Mouse (Mus musculus) adrenal gland, postnatal 25 days (tissue): Measurements from ENCODE around the gene Rbfox3. TPM values are rescaled to one million over a fixed set of nuclear protein-coding genes. Genes with fewer than 3 reads are reported as not detected.

ENCODE experiments used
- DNase-seq: peaks from one replicate; pipeline ENCODE4 v3.0.0; 2021; ENCODE audit warnings: mixed read lengths
- total RNA-seq: library from RNA; stranded (reverse); gene quantifications from 2 replicates; pipeline ENCODE4 v1.2.3, GENCODE M21; 2021

Gene Rbfox3
- total RNA-seq, 1 experiment from 2014 or later = 7.2 TPM

DNA sequence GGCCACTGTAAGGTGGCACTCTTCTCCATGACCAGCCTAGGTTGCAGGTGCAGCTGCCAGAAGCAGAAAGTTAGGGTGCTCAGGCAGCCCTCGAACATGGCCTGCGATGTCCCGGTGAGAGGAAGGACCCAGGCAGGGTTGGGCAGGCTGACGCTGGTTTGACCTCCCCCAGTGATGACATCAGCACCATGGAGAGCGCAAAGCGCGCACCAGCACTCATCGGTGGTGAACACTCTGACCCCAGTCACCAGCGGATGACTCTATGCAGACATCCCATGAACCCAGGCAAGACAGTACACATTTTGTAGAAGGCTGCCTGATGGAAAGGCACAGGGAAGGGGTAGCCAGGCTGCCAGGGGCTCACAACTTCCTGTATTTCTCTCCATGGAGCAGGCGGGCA is 308.3 kb downstream of the Rbfox3 start:
- DNase-seq = peak; percentile 41

- DNase-seq = no peak
Observed at GRCm38 (mm10) chr11:118601484-118601883, 309.9 kb downstream of the Rbfox3 start.

GRCm38 (mm10) chr11:118600168-118600567 is 311.2 kb downstream of the Rbfox3 start:
- no peak for DNase-seq

GRCm38 (mm10) chr11:118598726-118599125 is 312.7 kb downstream of the Rbfox3 start:
- DNase-seq = no peak

GRCm38 (mm10) chr11:118584826-118585225 is 326.6 kb downstream of the Rbfox3 start:
- DNase-seq = peak; percentile 71

- no peak for DNase-seq
Observed at GRCm38 (mm10) chr11:118583989-118584388, 327.4 kb downstream of the Rbfox3 start.

DNA sequence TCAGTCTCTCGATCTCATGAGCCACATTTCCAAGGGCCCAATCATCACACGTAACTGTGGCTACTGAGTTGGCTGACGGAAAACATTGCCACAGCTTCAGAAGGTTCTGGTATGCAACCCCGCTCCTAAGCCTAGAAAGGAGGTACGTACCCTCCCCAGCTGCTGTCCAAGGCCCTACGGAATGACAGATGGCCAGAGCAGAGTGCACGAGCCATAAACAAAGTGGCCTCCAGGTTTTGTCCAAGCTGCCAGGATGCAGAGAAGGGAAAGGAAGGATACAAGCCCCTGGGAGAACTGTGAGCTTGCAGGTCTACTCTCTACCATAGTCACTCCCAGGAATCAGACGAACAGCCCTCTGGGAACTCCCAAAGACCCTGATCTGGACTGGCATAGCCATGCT is 327.8 kb downstream of the Rbfox3 start:
- no peak for DNase-seq

DNA sequence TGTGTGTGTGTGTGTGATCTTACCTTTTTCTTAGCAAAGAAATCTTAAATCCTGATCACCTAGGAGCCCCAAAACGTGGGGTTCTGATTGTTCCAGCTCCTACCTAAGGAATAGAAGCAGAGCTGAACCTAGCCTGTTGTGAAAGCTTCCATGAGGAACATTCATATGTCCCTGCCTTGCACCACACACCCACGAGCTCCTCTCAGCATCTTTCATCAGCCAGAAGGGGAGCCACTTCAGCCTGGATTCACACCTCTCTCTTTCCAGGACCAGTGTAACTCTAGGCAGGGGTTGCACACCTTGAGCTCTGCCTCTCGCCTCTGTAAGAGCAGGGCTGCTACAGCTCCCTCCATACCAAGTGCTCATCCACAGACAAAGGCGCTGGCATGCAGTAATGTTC is 330.4 kb downstream of the Rbfox3 start:
- DNase-seq = no peak

- no peak for DNase-seq
Observed at GRCm38 (mm10) chr11:118579622-118580021, 331.8 kb downstream of the Rbfox3 start.

DNA sequence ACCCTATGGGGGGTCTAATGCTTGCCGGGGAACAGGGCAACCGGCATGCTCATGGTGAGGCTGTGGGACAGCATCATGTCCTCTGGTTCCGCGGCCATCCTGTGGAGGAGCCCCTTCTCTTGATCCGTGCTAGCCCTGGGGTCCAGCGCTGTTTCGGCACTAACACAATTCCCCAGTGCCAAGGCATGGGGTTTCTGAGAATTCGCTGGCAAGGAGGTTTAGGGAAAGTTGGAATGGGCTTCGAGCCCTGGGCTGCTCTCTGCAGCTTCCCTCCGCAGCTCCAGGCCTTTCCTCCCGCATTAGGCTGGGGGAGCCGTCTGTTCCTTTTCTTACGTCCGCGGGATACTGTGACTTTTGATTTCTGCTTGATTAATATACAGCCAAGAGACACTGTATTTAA is 334.1 kb downstream of the Rbfox3 start:
- DNase-seq = no peak

DNA sequence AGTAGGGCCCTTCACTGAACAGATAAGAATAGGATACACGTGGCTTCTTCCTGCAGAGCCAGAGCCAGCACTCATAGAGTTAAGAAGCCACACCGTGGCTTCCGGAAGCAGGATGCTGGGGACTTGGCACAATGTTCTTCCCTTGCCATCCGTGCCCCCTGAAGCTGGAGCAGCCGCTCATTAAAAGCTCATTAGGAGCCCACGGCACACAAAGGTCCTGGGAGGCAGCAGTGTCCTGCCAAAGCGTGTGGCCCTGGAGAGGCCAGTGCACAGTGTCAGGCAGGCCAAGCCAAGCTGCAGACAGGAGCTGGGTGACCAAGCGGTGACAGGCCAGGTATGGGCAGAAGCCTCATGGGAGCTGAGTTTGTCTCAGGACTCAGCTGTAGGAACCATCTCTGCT is 334.8 kb downstream of the Rbfox3 start:
- DNase-seq = no peak

- no peak for DNase-seq
Observed at GRCm38 (mm10) chr11:118574418-118574817, 337.0 kb downstream of the Rbfox3 start.

DNA sequence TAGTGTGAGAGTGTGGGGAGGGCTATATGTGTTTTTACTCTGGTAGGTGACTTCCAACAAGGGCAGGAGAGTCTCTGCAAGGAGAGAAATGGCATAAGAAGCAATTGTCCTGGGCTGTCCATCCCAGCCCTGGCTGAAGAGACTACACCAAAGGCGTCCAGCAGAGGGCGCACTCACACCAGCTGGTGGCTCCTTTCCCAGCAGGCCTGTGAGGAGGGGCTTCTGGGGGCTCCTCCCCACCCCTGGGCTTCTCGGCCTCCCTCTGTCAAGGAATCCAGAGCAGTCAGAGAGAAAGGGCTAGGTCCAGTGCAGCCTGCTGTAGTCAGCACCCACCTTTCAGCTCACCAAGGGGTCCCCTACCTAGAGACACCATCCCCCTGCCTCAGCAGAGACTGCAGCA is 337.8 kb downstream of the Rbfox3 start:
- DNase-seq = peak; percentile 52

DNA sequence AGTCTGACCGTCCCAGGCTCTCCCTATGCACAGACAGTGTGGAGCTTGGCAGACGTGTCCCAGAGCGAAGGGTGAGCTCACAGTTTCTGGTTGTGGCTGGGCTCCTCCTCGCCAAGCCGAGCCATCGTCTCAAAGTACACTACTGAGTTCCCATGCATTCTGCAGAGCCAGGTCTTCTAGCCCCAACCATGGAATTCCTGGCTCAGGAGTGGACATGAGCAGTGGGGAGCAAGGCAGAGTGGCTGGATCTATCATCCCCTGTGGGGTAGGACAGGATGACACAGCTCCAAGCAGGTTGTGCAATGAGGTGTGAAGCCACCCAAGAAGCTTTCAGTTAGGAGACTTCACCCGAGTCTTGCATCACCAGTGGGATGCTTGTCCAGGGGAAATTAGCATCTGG is 338.4 kb downstream of the Rbfox3 start:
- no peak for DNase-seq

- no peak for DNase-seq
Observed at GRCm38 (mm10) chr11:118570164-118570563, 341.2 kb downstream of the Rbfox3 start.

DNA sequence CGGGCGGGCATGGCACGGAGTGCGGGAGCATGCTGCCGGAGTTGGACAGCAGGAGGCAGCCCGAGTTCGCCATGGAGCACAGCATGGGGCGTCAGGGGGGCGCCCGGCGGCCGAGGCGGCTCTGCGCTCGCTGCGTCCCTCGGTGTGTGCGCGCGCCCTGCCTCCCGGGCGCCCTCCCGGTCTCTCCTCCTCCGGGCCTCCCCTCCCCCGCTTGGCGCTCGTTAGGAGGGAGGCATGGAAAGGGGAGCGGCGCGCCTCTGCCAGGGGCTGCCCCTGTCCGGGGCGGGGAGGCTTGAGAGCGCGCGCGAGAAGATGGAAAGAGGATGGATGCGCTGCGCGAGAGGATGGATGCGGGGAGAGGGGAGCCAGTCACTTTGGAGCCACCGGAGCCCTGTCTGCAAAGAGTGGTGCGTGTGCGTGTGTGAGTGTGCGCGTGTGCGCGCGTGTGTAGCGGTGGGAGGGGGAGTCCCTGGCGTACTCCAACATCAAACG is 341.8 kb downstream of the Rbfox3 start:
- DNase-seq = no peak

DNA sequence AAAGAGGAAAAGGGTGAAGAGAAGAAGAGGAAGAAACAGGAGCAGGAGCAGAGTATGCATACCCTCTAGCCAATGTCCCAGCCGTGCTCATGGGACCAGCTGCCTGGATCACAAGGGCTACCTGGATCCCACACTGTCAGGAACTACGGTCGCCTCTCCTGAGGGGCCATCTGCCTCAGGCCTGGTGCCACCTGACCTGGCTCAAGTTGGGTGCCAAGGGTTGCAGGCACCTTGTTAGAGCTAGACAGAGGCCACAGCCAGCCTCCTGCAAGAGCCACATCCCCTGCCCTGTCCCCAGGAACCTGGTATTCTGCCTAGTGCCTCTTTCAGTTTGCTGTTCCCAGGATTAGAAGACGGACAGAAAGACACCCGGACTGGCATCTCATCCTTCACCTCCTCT is 347.5 kb downstream of the Rbfox3 start:
- DNase-seq = no peak

- DNase-seq = no peak
Observed at GRCm38 (mm10) chr11:118562847-118563246, 348.6 kb downstream of the Rbfox3 start.

- DNase-seq = no peak
Observed at GRCm38 (mm10) chr11:118558193-118558592, 353.2 kb downstream of the Rbfox3 start.

- DNase-seq = no peak
Observed at GRCm38 (mm10) chr11:118555631-118556030, 355.8 kb downstream of the Rbfox3 start.

DNA sequence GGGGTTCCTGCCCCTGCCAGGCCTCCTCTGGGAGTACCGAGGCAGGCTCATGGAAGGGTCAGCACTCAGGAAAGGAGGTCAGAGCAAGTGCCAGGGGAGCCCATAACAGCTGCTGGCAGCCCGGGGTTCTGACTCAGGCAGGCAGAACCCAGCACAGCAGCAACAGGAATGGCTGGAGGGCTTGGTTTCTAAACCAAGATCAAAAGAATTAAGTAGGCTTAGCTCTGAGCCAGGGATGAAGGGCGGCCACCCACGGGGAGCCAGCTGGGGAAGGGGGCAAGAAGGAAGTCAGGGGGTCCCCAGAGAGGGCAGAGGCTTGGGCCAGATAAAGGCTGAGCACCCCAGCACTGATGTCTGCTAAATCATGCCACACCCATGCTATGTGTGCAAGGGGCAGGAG is 356.9 kb downstream of the Rbfox3 start:
- DNase-seq = no peak

- DNase-seq = no peak
Observed at GRCm38 (mm10) chr11:118553926-118554325, 357.5 kb downstream of the Rbfox3 start.

DNA sequence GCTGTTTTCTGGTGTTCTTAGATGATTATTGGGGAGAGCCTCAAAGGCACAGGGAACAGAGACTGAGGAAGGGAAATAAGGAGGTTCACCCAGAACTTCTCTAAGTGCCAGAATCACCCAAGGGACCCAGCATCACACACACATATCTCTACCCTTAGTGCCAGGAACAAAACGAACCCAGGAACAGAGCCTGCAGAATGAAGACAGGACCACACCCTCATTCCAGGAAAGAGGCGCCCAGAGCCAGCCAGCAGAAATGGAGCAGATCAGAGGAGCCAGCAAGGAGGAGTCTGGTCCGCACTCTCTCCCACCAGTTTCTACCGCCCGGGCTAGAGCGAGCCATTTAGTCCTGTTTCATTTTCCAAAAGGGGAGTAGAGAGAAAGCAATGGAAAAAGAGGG is 358.4 kb downstream of the Rbfox3 start:
- no peak for DNase-seq

DNA sequence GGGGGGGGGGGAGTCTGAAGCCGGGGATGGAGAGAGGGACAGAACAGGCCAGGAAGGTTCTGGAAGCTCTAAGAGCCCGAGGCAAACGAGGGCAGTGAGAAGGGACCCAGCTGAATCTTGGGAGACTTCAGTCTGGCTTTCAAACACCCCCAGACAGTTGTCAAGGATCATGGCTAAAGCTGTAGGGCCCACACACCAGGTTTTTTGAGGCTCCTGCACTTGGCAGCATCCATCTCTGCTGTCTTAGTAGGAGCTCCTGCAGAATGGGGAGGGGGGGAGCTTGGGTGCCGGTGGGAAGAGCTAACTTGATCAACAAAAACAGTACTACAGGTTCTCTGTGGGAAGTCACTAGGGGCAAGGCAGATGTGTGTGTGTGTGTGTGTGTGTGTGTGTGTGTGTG is 358.9 kb downstream of the Rbfox3 start:
- DNase-seq = no peak

DNA sequence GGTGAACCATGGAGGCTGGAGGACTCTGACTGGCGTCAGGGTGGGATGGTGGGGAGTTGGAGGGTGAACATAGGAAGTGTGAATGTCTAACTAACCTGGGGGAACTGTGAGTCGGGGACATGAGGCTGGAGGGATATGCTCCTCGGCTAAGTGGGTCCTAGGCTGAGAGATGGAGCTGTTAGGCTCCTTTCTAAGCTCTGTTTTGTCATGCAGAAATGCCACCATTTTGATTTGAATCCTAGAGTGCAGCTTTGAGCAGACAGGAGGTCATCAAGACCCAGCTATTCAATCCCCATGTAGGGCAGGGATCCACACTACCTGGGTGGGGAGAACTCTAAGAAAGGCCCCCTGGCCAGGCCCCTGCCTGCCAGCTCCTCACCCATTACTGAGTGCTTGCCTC is 359.7 kb downstream of the Rbfox3 start:
- no peak for DNase-seq
